Mouse (Mus musculus) E14TG2a.4 (cell line): ENCODE data around the gene Sc5d.

Experiments used
- CTCF ChIP-seq: conservative IDR thresholded peaks from 2 replicates; pipeline ENCODE4 v1.5.1; 2014; ENCODE audit warnings: low read length
- POU5F1 ChIP-seq: IDR thresholded peaks from 2 replicates; pipeline ENCODE4 v1.6.1; 2014; ENCODE audit warnings: low read length, borderline replicate concordance

DNA sequence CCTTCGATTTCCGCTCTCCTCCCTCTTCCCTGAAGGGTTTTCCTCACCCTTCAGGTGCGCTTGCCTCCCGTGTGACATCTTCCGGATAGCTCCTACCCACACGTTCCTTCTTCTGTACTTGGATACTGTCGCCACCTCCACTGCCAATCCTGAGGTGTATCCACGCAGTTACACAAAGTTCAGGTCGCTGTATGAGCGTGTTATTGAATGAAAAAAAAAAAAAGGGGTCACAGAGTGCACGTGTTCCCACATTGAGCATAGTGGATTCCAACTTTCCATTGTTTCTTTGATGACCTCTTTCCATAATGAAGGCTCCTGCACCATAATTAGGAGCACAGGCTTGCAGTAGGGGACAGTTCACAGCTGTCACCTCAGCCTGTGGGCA, 11.7 kb upstream of the Sc5d start:
- TF ChIP-seq CTCF (no peak), POU5F1 (no peak)
